In the genomic region with DNA sequence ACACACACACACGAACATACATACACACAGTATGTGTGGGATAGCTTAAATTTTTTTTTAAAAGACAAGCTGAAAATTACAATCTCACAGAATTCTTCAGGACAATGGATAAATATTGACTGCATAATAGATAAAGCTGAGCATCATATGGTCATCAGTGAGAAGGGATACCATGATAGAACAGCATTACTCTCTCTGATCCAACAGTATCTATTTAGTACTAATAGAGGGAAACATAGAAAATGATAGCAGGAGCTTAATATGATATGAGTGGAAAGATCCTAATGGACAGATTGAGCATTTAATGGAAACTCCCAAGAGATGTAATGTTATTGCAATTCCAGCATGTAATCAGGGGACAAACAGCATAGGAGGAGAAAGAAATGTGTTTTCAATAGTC, we compare ENCODE assay signal across 35 mouse cellular contexts.
"Had no signal": no experiment of that assay in that cellular context is flagged by ENCODE, and none has a peak within 500 bp of the region (broad histone marks: within the 10 kb centered on the region; RNA-seq: fewer than 3 reads in every experiment).

No protein-coding gene starts in this region.

- H3K4me3 ChIP-seq: heart, adult 2 months; heart, embryonic 10.5 days; heart, embryonic 12.5 days; heart, embryonic 13.5 days; heart, embryonic 15.5 days; hindbrain, embryonic 10.5 days; hindbrain, embryonic 12.5 days; hindbrain, embryonic 15.5 days; intestine, embryonic 15.5 days; kidney, embryonic 15.5 days; layer of hippocampus, adult 2 months had no signal

- ATAC-seq: hindbrain, embryonic 16.5 days; hindbrain, postnatal 0 days; inflammation-experienced regulatory T-cells, adult 6 months; intestine, embryonic 15.5 days; intestine, embryonic 16.5 days; intestine, postnatal 0 days had no signal

- H3K9ac ChIP-seq: heart, embryonic 12.5 days; heart, embryonic 13.5 days; heart, embryonic 15.5 days; hindbrain, embryonic 12.5 days; hindbrain, embryonic 14.5 days; hindbrain, embryonic 15.5 days; intestine, embryonic 15.5 days; kidney, embryonic 15.5 days had no signal

- H3K9me3 ChIP-seq: heart, embryonic 10.5 days; heart, embryonic 12.5 days; heart, embryonic 13.5 days; heart, embryonic 15.5 days; hindbrain, embryonic 10.5 days; hindbrain, embryonic 12.5 days; hindbrain, embryonic 15.5 days; intestine, embryonic 15.5 days; kidney, embryonic 15.5 days had no signal

- H3K4me1 ChIP-seq: heart, embryonic 10.5 days; heart, embryonic 12.5 days; heart, embryonic 13.5 days; heart, embryonic 15.5 days; hindbrain, embryonic 10.5 days; hindbrain, embryonic 12.5 days; hindbrain, embryonic 15.5 days; intestine, embryonic 15.5 days; kidney, embryonic 15.5 days had no signal

- H3K27me3 ChIP-seq: heart, embryonic 12.5 days; heart, embryonic 13.5 days; heart, embryonic 15.5 days; hindbrain, embryonic 12.5 days; hindbrain, embryonic 15.5 days; intestine, embryonic 15.5 days; kidney, embryonic 15.5 days had no signal

- H3K36me3 ChIP-seq: heart, embryonic 10.5 days; heart, embryonic 12.5 days; heart, embryonic 13.5 days; heart, embryonic 15.5 days; hindbrain, embryonic 10.5 days; hindbrain, embryonic 12.5 days; hindbrain, embryonic 15.5 days; intestine, embryonic 15.5 days; kidney, embryonic 15.5 days had no signal

- H3K4me2 ChIP-seq: heart, embryonic 11.5 days; heart, embryonic 12.5 days; heart, embryonic 13.5 days; heart, embryonic 15.5 days; hindbrain, embryonic 12.5 days; hindbrain, embryonic 14.5 days; hindbrain, embryonic 15.5 days; intestine, embryonic 15.5 days; kidney, embryonic 15.5 days had no signal

- H3K27ac ChIP-seq: heart, adult 2 months; heart, embryonic 10.5 days; heart, embryonic 13.5 days; heart, embryonic 15.5 days; hindbrain, embryonic 10.5 days; hindbrain, embryonic 12.5 days; hindbrain, embryonic 14.5 days; hindbrain, embryonic 15.5 days; hindbrain, postnatal 0 days; intestine, embryonic 15.5 days; kidney, embryonic 15.5 days; kidney, postnatal 0 days; layer of hippocampus, adult 2 months had no signal

- DNase-seq: heart, adult 2 months; heart, postnatal 10 days; heart, postnatal 14 days; heart, postnatal 36 days; heart, postnatal 4 days; kidney, adult 11 months; kidney, adult 18-20 months; kidney, adult 2 months; kidney, adult 8-10 months; kidney, adult 9 months; kidney, postnatal 10 days; kidney, postnatal 14 days; kidney, postnatal 25 days; kidney, postnatal 36 days; kidney, postnatal 4 days; layer of hippocampus, adult 9-11 months; layer of hippocampus, postnatal 36 days had no signal
